Mouse (Mus musculus) midbrain, embryonic 11.5 days (tissue): ENCODE measurements around the gene Neurl1a. TPM values are rescaled to one million over a fixed set of nuclear protein-coding genes. Genes with fewer than 3 reads are reported as not detected.

Source experiments
- ATAC-seq: fragments of 200-750 bp; cut with Nextera tagmentation; 2 replicates; pipeline ENCODE4 v1.8.0; 2017; ENCODE audit warnings: moderate TSS enrichment, moderate library complexity; ENCODE audit not compliant: low FRiP score
- DNase-seq: peaks from one replicate; pipeline ENCODE4 v3.0.0; 2015; ENCODE audit warnings: low spot score; ENCODE audit errors: missing footprints
- H3K27ac ChIP-seq: fragments of 300-500 bp; sonication (generic); 2 replicates; pipeline ENCODE4 v1.5.1; 2014; ENCODE audit warnings: low read depth, low read length
- H3K27me3 ChIP-seq: fragments of 300-500 bp; sonication (generic); 2 replicates; pipeline ENCODE4 v1.6.1; 2014; ENCODE audit warnings: mild to moderate bottlenecking, low read length, moderate library complexity, mixed read lengths; ENCODE audit not compliant: control insufficient read depth, insufficient read depth
- H3K36me3 ChIP-seq: fragments of 300-500 bp; sonication (generic); 2 replicates; pipeline ENCODE4 v1.6.1; 2014; ENCODE audit warnings: mild to moderate bottlenecking, low read length, moderate library complexity, mixed read lengths; ENCODE audit not compliant: control insufficient read depth, insufficient read depth
- H3K4me1 ChIP-seq: fragments of 300-500 bp; sonication (generic); 2 replicates; pipeline ENCODE4 v1.6.1; 2014; ENCODE audit warnings: low read length; ENCODE audit not compliant: control insufficient read depth, insufficient read depth
- H3K4me2 ChIP-seq: fragments of 300-500 bp; sonication (generic); 2 replicates; pipeline ENCODE4 v1.6.1; 2014; ENCODE audit warnings: mild to moderate bottlenecking, moderate library complexity
- H3K4me3 ChIP-seq: fragments of 300-500 bp; sonication (generic); 2 replicates; pipeline ENCODE4 v1.5.1; 2014; ENCODE audit warnings: low read depth, low read length
- H3K9ac ChIP-seq: fragments of 300-500 bp; sonication (generic); 2 replicates; pipeline ENCODE4 v1.6.1; 2014; ENCODE audit warnings: low read length
- H3K9me3 ChIP-seq: fragments of 300-500 bp; sonication (generic); 2 replicates; pipeline ENCODE4 v1.6.1; 2016; ENCODE audit warnings: low read length; ENCODE audit not compliant: control insufficient read depth
- WGBS: fragments of 180-500 bp; shearing (Covaris S2); extraction: QIAGEN DNeasy Blood & Tissue Kit; methylation state at CpG from one replicate; pipeline ENCODE4 v1.1.7; 2014; 5-methylcytosine and 5-hydroxymethylcytosine counted together
- polyA plus RNA-seq: library from polyadenylated mRNA; unstranded; fragments of >200 nt; fragmentation: Nextera tagmentation; extraction: Ambion mirVana; gene quantifications from 2 replicates; pipeline ENCODE4 v1.2.1, GENCODE M21; 2014

The Neurl1a gene
- polyA plus RNA-seq, 1 experiment from 2014 or later: 4.0 TPM

GRCm38 (mm10) chr19:47198671-47199350 lies 20.2 kb downstream of the Neurl1a start:
- Histone ChIP-seq H3K4me2 (no peak overlapping the region), H3K9ac (no peak overlapping the region), H3K4me3 (no peak overlapping the region), H3K27ac (no peak overlapping the region), H3K4me1 (no peaks in the 10 kb centered on the region), H3K27me3 (no peaks in the 10 kb centered on the region), H3K36me3 (no peaks in the 10 kb centered on the region), H3K9me3 (no peaks in the 10 kb centered on the region)
- DNase-seq: no peak
- WGBS: 86% methylated on average over 13 of the region's 13 CpGs
- no peak for ATAC-seq

GRCm38 (mm10) chr19:47201972-47202371 lies 23.4 kb downstream of the Neurl1a start:
- Histone ChIP-seq H3K36me3 (no peaks in the 10 kb centered on the region), H3K4me1 (no peaks in the 10 kb centered on the region), H3K27ac (no peak overlapping the region), H3K9ac (no peak overlapping the region), H3K27me3 (no peaks in the 10 kb centered on the region), H3K4me3 (no peak overlapping the region), H3K9me3 (no peaks in the 10 kb centered on the region), H3K4me2 (no peak overlapping the region)
- 62% methylated on average over 12 of the region's 12 CpGs for WGBS
- no peak for DNase-seq
- ATAC-seq: no peak

GRCm38 (mm10) chr19:47202429-47202828 lies 23.8 kb downstream of the Neurl1a start:
- WGBS: 68% methylated on average over 6 of the region's 6 CpGs
- Histone ChIP-seq H3K27ac (no peak overlapping the region), H3K9me3 (no peaks in the 10 kb centered on the region), H3K9ac (no peak overlapping the region), H3K4me3 (no peak overlapping the region), H3K36me3 (no peaks in the 10 kb centered on the region), H3K27me3 (no peaks in the 10 kb centered on the region), H3K4me2 (no peak overlapping the region), H3K4me1 (no peaks in the 10 kb centered on the region)
- ATAC-seq: no peak
- DNase-seq: no peak

- ATAC-seq (no peak), DNase-seq (no peak)
- Histone ChIP-seq H3K27me3 (no peaks in the 10 kb centered on the region), H3K4me2 (no peak overlapping the region), H3K4me1 (no peaks in the 10 kb centered on the region), H3K9me3 (no peaks in the 10 kb centered on the region), H3K9ac (no peak overlapping the region), H3K27ac (no peak overlapping the region), H3K4me3 (no peak overlapping the region), H3K36me3 (no peaks in the 10 kb centered on the region)
- 89% methylated on average over 6 of the region's 6 CpGs for WGBS
Observed at GRCm38 (mm10) chr19:47203042-47203441, 24.4 kb downstream of the Neurl1a start.

- DNase-seq: no peak
- ATAC-seq: no peak
- WGBS: 94% methylated on average over 6 of the region's 6 CpGs
- Histone ChIP-seq H3K4me3 (no peak overlapping the region), H3K4me2 (no peak overlapping the region), H3K27me3 (no peaks in the 10 kb centered on the region), H3K27ac (no peak overlapping the region), H3K36me3 (no peaks in the 10 kb centered on the region), H3K9ac (no peak overlapping the region), H3K4me1 (no peaks in the 10 kb centered on the region), H3K9me3 (no peaks in the 10 kb centered on the region)
Observed at GRCm38 (mm10) chr19:47204653-47205052, 26.0 kb downstream of the Neurl1a start.

GRCm38 (mm10) chr19:47206126-47206525 lies 27.5 kb downstream of the Neurl1a start:
- ATAC-seq: no peak

GRCm38 (mm10) chr19:47210432-47210831 lies 31.8 kb downstream of the Neurl1a start:
- 86% methylated on average over 4 of the region's 4 CpGs for WGBS
- DNase-seq: peak; percentile 44
- no peak for ATAC-seq
- Histone ChIP-seq H3K9ac (no peak overlapping the region), H3K36me3 (no peaks in the 10 kb centered on the region), H3K27ac (no peak overlapping the region), H3K9me3 (no peaks in the 10 kb centered on the region), H3K4me1 (no peaks in the 10 kb centered on the region), H3K4me2 (no peak overlapping the region), H3K27me3 (no peaks in the 10 kb centered on the region), H3K4me3 (no peak overlapping the region)

More at GRCm38 (mm10) chr19:47206126-47206525, 27.5 kb downstream of the Neurl1a start:
- Histone ChIP-seq H3K4me3 (no peak overlapping the region), H3K27ac (no peak overlapping the region), H3K36me3 (no peaks in the 10 kb centered on the region), H3K4me2 (no peak overlapping the region), H3K9me3 (no peaks in the 10 kb centered on the region), H3K9ac (no peak overlapping the region), H3K27me3 (no peaks in the 10 kb centered on the region), H3K4me1 (no peaks in the 10 kb centered on the region)
- no peak for DNase-seq
- 93% methylated on average over 1 of the region's 1 CpGs for WGBS

GRCm38 (mm10) chr19:47211609-47212312 lies 33.1 kb downstream of the Neurl1a start:
- Histone ChIP-seq H3K4me3 (no peak overlapping the region), H3K9ac (no peak overlapping the region), H3K9me3 (no peaks in the 10 kb centered on the region), H3K4me1 (no peaks in the 10 kb centered on the region), H3K4me2 (no peak overlapping the region), H3K27ac (no peak overlapping the region), H3K36me3 (no peaks in the 10 kb centered on the region), H3K27me3 (no peaks in the 10 kb centered on the region)
- WGBS: 80% methylated on average over 10 of the region's 10 CpGs
- ATAC-seq (peak; percentile 64; the same call in 1 of the 2 replicates), DNase-seq (peak; percentile 68)

GRCm38 (mm10) chr19:47212401-47212800 lies 33.8 kb downstream of the Neurl1a start:
- H3K27ac ChIP-seq: no peak overlapping the region

More at GRCm38 (mm10) chr19:47212401-47212800, 33.8 kb downstream of the Neurl1a start:
- Histone ChIP-seq H3K36me3 (no peaks in the 10 kb centered on the region), H3K4me2 (no peak overlapping the region), H3K9me3 (no peaks in the 10 kb centered on the region), H3K27me3 (no peaks in the 10 kb centered on the region), H3K4me1 (no peaks in the 10 kb centered on the region), H3K9ac (no peak overlapping the region), H3K4me3 (no peak overlapping the region)
- DNase-seq (no peak), ATAC-seq (no peak)
- 79% methylated on average over 7 of the region's 7 CpGs for WGBS
